Mouse (Mus musculus) spleen, adult 2 months (tissue): ENCODE measurements at regions not wholly inside any gene's neighbourhood (a gene's known extent, or its start where the extent isn't known, plus 50 kb on each side); places are given as distances from the start of the nearest gene placed in this dataset.

Experiments
- CTCF ChIP-seq: fragments of 200-500 bp; IDR thresholded peaks from 2 replicates; pipeline ENCODE4 v1.5.1; 2011; ENCODE audit warnings: mild to moderate bottlenecking, inconsistent platforms; ENCODE audit not compliant: insufficient read depth, insufficient read length, insufficient replicate concordance; ENCODE audit errors: extremely low read depth
- POLR2A ChIP-seq: fragments of 200-500 bp; IDR thresholded peaks from 2 replicates; pipeline ENCODE4 v1.6.1; 2011; ENCODE audit warnings: low read depth, low read length, inconsistent platforms

GRCm38 (mm10) chr6:12210190-12210589 lies 302.6 kb downstream of the Phf14 start:
- TF ChIP-seq POLR2A (no peak), CTCF (no peak)
